Mouse (Mus musculus): ENCODE results near the gene Grb2. TPM values are rescaled to one million over a fixed set of nuclear protein-coding genes. Genes with fewer than 3 reads are reported as not detected.

Gene Grb2
- total RNA-seq, 2 experiments from 2014 or later, result 56.4 to 65.7 TPM

DNA sequence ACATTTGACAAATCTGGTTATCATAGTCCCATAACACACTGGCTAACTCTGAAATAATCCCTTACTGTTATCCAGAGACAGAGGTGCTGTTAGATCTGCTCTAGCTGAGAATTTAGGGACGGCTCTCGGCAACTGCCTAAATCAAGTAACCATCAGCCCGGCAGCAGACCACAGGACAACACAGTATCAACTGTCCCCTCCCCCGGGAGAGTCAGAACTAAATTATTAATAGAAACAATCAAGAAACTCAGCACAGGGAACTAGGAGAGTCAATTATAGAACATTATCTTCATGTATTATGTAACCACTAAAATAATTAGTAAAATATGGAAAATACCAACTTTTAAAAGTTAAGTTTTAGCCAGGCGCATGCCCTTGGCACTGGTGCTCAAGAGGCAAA lies 17.4 kb downstream of the Grb2 start:
- intact Hi-C loops (cut with DNase I), result no loop called here
- DNase-seq, result no peak

DNA sequence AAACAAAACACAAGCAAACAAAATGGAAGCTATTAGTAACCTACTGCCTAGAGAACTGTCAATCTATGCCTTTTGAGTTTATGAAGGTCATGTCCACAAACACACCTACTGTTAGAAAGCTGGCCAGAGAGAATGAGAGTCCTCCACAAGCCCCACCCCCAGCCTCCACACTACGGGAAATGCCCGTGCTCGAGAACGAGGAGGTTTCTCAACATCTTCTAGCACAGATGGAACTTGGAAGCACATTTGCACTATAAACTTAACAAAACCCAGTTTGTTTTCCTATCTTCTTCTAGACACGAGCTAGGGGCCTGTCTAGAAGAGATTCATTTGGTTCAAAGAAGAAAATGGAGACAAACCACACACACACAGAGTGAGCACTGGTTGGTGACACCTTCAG lies 18.0 kb downstream of the Grb2 start:
- intact Hi-C loops (cut with DNase I), result no loop called here
- DNase-seq, result no peak

DNA sequence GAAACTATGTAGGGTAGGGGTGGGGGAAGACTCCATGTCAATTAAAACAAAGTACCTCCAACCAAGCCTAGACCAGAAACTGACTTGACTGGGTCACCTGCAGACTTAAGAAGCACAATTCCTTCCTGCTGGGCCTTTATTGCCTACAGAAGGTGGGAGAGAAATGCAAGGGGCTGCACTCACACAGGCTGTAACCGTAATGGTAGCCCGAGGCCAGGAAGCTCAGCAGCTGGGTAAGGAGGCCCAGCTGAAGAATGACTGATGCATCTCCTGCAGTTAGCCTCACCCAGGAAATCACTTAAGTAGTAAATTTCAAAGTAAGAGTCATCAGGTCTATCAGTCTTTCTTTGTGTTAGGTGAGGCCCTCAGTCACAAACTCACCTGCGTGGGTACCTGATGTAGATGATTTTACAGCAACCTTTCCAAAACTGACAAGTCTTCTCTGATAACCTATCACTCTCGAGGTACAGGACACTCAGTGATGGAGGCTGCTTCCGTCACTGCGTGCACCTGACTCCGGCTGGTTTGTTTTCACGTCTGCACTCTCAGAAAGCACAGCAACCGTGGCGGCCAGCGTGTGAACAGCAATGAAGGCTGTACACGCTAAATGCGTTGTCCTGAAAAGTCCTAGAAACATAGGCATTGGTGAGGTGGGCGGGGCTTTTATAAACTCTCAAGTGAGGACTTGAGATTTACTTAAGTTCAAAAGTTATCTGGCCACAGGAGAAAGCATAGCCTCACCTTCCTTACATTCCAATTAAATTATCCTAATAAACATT lies 19.1 kb downstream of the Grb2 start:
- intact Hi-C loops (cut with DNase I), result no loop called here
- DNase-seq, result no peak

DNA sequence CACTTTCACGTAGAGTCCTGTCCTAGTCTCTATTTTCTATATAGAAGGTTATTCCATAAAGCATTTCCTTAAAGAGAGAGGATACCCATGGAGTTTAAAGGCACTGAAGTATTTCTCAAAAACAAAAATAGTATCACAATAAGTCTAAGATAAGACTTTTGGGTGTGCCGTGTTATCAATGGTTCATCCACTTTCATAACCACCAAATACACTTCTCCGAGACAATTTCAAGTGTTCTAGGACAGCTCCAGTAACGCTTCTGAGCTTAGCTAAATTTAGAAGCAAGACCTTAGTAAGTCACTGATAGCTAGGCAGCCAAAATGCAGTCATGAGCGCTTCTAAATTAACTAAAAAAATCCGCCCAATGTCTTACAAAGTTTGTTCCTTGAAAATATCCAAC lies 22.0 kb downstream of the Grb2 start:
- DNase-seq, result no peak
- intact Hi-C loops (cut with DNase I), result no loop called here

DNA sequence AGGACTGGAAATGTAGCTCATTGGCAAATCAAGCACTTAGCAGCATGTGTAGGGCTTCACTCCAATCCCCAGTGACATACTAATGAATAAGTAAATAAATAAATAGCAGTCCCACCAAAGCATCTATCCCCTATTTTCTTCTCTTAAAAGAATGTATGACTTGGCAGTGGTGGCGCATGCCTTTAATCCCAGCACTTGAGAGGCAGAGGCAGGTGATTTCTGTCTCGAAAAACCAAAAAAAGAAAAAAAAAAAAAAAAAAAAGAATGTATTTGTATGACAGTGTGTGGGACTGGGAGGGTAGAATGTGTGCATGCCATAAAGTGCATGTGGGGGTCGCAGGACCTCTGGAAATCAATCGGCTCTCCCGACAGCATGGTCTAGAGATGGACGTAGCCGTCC lies 22.4 kb downstream of the Grb2 start:
- intact Hi-C loops (cut with DNase I), result no loop called here
- DNase-seq, result no peak

DNA sequence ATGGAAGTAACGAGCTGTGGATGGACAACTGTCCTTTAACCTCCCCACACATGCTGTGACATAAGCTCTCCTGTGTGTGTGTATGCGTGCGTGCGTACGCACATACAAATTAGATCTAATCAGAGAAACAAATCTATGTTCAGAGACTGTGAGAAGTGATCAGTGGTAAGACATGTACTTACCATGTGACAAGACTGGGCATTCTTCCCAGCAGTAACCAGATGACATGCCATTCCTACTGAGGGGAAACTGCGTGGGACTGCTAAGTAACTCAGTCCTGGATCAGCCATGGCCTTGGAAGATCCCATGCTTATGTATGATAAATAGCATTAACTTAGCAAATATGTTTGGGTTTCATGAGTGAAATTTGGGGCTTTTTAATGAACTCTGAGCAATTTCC lies 23.5 kb downstream of the Grb2 start:
- DNase-seq, result no peak
- intact Hi-C loops (cut with DNase I), result no loop called here

DNA sequence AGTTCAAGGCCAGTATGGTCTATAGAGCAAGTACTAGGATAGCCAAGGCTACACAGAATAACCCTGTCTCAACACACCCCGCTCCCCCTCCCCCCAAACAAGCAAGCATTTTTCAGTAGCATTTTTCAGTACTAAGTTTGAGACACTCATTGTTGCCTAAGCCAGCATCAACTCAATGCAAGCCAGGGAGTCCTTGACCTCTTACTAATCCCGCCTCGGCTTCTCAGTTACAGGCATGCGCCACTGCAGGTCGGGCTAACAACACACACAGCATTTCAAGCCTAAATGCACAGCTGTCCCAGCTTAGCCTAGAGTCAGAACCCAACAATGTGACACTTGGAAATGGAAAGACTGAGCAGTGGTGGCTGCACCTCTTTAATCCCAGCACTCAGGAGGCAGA lies 25.1 kb downstream of the Grb2 start:
- no peak for DNase-seq
- intact Hi-C loops (cut with DNase I), result no loop called here

DNA sequence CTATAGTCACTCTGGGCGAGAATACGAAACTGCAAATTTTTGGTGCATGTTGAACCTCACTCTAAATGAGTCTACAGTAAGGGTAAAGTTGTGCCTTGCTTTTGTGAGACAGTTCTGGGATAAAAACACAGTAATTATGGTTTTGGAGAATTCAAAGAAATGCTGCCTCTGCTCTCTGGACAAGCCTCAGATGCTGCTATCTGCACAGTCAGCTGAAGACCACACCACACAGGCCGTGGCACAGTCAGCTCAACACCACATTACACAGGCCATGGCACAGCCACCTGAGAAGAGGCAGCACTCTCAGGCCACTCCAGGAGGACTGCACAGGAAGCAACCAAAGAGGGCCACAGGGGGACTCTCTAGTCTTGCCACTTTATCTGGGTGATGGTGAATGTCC lies 26.0 kb downstream of the Grb2 start:
- intact Hi-C loops (cut with DNase I), result no loop called here
- no peak for DNase-seq

DNA sequence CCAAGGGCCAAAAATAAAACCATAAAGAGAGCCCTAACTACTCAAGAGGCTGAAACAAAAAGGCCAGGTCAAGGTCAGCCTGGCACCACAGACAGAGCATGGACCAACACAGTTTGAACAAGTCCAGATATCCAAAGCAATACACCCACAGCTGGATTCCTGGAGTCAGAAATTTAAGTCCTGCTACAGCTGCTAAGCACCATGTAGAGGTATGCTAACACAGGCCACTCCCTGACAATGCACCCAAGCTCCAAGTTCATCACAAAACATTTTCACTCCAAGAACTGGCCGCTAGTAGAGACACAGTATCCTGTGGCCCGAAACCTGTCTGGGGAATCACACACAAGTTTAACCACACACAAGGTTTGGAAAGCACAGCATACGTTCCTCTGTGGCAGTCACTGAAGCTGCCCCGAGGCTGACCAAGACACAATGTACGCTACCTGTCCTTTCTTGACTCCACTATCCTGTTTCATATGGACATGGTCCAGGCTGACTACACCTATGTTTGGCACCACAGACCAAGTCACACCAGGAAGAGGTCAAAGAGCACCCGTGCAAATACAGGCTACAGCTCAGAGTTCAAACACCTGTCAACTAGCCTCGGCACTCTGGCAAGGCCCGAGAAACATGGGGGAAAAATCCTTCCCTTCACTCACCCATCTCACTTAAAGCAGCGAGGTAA lies 28.7 kb downstream of the Grb2 start:
- no peak for DNase-seq
- intact Hi-C loops (cut with DNase I), result no loop called here

DNA sequence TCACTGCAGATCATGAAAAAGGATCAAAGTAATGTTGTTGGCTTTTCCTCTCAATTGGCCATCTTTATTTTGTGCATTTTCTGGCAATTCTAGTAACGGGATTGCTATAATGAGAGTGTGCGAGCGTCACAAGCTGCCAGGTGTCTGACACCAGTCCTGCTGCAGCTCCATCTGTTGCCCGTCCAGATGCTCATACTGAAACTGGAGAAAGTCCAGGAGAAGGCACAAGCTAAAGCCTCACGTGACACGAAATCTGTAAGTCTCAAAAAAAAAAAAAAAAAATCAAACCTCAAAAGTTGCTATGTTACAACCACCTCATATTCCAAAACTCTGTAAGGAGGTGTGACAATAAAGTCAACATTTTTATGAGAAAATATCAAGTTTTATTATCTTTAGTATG lies 29.5 kb downstream of the Grb2 start:
- intact Hi-C loops (cut with DNase I), result no loop called here
- no peak for DNase-seq

DNA sequence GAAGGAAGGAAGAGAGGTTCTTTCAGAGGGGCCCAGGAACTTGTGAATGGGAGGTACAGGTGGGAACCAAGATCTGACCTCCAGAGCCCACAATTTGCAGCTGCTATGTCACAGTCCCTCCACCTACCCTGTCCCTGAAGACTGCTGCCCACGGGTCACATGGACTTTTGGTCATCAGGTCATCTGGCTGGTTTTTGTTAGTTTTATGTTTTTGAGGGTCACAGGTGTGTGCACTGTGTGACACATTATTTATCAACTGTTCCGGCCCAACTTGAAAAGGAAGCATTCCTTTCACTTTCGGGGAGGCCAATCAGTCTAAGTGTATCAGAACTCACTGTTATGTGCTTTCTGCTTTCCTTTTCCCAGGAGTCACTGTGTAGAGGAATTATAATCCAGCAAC lies 30.9 kb downstream of the Grb2 start:
- intact Hi-C loops (cut with DNase I), result no loop called here
- no peak for DNase-seq

DNA sequence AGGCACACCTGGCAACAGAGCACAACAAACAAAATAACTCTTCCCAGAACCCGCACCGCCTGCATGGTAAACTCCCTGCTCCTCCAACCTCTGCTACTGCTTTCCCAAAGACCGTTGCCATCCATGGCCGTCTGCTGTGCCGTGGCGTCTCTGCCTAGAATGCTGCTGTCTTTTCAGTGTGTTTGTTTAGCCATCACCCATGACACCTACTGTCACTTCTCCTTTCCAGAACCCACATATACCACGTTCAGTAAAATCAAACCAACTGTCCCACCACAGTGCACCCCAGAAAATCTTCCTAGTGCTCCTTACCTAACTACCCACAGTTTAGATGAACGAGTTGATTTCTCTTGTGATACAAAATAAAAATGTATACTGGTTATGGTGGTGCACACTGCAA lies 31.7 kb downstream of the Grb2 start:
- DNase-seq, result no peak
- intact Hi-C loops (cut with DNase I), result no loop called here

DNA sequence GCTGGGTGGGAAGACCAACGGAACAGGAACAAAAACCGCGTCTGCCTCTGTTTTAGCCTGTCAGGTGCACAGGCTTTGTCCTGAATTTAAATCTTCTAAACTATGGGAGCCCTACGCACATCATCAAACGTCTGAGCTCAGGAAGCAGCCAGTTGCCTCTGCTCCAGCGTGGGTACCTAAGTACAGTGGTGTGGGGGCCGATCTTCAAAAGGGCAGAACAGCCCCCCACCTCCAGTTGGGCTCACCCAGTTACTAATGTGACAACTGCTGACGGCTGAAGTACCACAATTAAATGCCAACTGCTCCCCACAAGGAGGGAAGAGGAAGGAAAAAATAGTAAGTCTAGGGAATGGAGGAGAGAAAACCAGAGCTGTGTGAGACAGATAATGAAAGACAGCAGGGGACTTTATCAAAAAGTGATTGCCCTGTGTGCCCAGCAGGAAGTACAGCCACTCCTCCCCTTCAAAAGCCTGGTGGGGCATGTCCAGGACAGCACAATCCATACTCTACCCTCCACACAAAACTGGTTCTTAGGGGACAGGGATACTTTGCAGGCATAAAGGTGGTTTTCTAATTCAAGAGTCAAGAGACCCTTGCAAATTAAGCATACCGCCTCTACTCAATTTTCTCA lies 34.0 kb downstream of the Grb2 start:
- intact Hi-C loops (cut with DNase I), result no loop called here
- no peak for DNase-seq

DNA sequence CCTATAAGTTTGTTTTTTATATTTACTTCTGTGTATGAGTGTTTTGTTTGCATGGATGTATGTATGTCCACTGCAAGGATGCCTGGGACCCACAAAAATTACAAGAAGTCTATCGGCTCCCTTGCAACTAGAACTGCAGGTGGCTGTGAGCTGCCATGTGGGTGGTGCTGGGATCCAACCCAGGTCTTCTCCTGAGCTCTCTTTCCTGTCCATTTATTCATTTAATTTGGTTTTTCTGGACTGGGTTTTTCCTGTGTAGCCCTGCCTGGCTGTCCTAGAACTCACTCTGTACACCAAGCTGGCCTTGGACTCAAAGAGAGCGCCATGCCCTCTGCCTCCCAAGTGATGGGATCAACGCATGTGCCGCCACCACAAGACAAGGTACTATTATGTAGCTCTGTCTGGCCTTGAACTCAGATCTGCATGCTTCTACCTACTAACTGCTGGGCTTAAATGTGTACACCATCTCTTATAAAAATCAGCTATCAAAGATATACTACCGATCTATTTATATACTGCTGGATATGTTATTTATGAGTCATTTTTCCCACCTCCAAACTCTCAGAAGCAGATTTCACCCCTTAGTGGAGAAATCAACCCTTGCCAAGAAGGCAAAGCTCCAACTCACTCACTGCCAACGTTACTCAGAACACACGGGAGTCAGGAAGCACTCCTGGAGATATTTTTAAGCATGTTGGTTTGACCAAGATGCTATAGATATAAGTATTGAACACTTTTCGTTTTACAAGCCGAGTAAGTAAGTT lies 34.7 kb downstream of the Grb2 start:
- intact Hi-C loops (cut with DNase I), result no loop called here
- no peak for DNase-seq

DNA sequence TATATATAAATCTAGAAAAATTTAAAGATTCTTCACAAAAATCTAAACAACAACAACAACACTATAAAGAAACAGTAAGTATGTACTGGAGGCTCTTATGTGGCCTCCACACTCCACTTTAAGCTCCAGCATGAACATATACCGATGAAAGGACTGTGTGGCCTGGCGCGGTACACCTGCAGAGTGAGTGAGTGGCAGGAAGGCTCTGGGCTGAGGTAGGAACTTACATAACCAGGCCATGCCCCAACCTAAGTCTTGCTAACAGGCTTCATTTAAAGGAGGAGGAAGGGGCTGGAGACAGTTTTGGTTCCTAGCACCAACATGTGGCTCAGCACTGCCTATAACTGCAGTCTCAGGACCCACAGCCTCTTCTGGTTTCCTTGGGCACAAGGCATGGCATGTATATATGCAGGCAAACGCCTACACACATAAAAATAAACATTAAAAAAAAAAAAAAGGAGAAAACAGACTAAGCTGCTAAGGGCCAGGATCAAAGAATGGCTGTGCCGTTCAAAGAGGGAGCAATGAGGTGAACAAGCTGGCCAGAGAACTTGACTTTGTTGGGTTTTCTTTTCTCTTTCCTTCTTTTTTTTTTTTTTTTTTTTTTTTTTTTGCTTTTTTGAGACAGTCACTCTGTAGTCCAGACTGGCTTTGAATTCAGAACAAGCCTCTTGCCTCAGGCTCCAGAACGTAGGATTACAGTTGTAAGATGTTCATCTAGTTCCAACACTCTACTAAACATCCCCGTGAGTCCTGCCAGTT lies 36.0 kb downstream of the Grb2 start:
- intact Hi-C loops (cut with DNase I), result no loop called here
- no peak for DNase-seq

DNA sequence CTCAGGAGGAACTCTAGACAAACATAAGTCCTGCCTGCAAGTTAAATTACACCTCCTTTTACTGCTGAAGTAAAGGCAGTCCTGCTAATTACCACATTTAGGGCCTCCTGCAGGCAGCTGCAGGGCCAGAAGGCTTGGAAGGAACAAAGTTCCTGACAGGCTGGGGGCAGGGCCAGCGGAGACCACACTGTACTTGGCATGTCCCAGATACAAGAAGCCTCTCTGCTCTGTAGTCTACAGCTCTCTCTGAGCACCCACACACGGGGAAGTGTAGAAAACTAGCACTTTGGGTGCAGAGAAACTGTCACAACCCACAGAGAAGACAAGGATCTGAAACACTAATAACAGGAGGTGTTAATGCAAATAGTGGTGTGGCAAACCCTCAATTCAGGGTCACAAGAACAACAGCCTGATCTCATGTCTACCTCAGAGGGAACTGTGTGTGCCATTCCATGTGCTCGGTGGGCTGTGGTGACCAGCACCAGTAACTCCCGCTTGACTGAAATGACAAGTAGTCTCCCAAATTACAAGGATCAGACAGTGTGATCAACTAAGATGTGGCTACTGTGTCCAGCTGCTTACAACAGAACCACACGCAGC lies 37.8 kb downstream of the Grb2 start:
- no peak for DNase-seq

DNA sequence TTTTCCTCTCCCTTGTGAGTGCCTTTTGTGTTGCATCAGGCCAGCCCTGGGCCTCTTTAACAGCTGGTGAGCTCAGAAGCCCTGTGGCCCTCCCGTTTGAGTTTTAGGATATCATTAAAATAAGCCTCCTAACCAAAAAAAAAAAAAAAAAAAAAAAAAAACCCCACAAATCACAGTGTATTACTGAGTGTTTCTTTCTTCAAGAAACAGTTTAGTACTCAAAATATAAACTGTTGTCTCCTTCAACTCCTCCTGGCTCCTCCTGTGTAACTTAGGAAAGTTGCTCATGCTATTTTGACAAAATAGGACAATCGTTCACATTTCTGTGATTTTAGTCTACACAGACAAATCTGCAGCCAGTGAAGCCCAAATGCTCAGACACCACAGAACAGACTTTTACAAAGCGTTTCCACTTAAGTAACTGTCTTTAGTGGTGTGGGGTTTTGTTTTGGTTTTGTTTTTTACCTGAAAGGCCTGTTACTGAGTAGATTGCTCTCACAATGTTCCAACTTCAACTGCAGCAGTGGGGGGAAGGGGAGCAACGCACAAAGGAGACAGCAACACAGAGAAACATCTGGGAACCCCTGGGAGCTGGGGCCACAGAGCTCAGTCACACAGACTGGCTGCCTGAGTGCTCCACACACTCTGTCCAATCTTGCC lies 44.6 kb downstream of the Grb2 start:
- intact Hi-C loops (cut with DNase I), result no loop called here
- no peak for DNase-seq

More for the DNA sequence above, 37.8 kb downstream of the Grb2 start:
- intact Hi-C loops (cut with DNase I), result no loop called here

DNA sequence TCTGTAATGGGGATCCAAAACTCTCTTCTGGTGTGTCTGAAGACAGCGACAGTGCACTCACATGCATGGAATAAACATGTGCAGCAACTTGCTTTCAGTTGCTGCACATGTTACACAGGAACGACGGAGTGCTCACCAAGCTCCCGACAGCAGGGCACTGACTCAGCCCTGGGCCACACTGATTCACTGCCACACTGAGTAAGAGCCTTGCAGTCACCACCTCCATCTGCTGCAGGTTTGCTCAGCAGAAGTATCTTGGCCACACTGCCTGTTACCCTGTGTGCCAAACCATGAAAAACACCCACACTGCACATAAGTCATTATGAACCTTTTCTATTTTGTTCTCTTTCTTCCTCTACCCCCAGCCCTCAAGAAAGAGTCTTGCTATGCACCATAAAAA lies 48.0 kb downstream of the Grb2 start:
- intact Hi-C loops (cut with DNase I), result no loop called here
- DNase-seq, result no peak

DNA sequence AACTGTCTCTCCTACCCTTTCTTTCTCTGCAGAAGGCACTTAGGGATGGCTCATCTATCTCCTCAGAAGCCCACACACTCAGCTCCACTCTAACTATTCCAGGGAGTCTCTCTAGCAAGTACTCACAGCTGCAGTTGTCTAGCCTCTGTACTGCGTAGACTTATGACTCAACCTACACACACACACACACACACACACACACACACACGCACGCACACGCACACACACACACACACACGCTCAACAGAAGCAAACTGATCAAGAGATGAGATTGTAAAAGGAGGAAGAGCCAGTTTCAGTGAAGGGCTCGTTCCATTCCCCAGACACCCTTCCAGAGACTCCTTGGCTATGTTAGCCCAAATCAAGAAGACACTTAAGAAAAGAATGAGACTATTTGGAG lies 49.9 kb downstream of the Grb2 start:
- DNase-seq, result no peak
- intact Hi-C loops (cut with DNase I), result no loop called here

DNA sequence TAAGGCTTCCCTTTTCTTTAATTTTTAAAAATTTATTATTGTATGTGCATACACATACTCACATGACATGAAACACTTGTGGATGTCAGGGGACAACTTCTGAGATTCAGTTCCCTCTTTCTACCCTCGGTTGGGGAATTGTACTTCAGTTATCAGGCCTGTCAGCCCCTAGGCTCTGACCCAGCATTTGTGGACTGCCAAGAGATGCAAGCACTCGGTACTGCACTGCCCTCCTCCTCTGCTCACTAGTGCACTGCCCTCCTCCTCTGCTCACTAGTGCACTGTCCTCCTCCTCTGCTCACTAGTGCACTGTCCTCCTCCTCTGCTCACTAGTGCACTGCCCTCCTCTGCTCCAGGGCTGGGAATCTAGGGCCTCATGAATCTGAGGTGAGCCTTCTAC lies 54.3 kb downstream of the Grb2 start:
- intact Hi-C loops (cut with DNase I), result no loop called here
- no peak for DNase-seq
